Mouse (Mus musculus) cortical plate, adult 2 months (tissue): ENCODE results near the gene Fam209.

Experiments used
- CTCF ChIP-seq: fragments of 200-500 bp; IDR thresholded peaks from 2 replicates; pipeline ENCODE4 v1.5.1; 2011; ENCODE audit warnings: mild to moderate bottlenecking, control low read depth, low read length; ENCODE audit not compliant: insufficient read depth; ENCODE audit errors: extremely low read depth
- POLR2A ChIP-seq: fragments of 200-500 bp; IDR thresholded peaks from 2 replicates; pipeline ENCODE4 v1.6.1; 2011; ENCODE audit warnings: mild to moderate bottlenecking, low read length, control low read depth; ENCODE audit not compliant: insufficient read depth; ENCODE audit errors: extremely low read depth

DNA sequence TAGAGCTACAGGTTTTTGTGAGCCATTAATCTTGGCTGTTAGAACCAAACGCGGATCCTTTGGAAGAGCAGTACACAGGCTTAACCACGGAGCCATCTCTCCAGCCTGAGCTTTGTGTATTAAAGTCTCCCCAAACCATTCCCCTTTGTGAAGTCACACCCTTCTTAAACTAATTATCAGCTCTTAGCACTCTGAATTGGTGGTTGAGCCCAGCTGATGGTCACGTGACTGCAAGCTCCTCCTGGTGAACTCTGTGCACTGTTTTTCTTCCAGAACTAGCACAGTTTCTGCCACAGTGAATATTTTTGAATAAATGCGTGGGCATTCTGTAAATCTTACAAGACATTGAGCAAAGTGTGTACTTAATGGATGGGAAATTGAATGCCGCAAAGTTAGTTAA lies 31.1 kb upstream of the Fam209 start:
- no peak for TF ChIP-seq POLR2A
- TF ChIP-seq CTCF: no peak
